Mouse (Mus musculus) heart, postnatal 0 days (tissue): ENCODE results near the gene Tanc1.

ENCODE experiments used
- CTCF ChIP-seq: IDR thresholded peaks from 2 replicates; pipeline ENCODE4 v1.5.1; 2016; ENCODE audit warnings: antibody characterized with exemption, control low read depth, low read depth
- EP300 ChIP-seq: IDR thresholded peaks from 2 replicates; pipeline ENCODE4 v1.6.1; 2016; ENCODE audit warnings: antibody characterized with exemption, low read depth

GRCm38 (mm10) chr2:59769385-59769735, 157.5 kb downstream of the Tanc1 start:
- no peak for TF ChIP-seq CTCF
- TF ChIP-seq EP300, result no peak
